Mouse (Mus musculus): Measurements from ENCODE around the gene Fam208a. TPM values are rescaled to one million over a fixed set of nuclear protein-coding genes. Genes with fewer than 3 reads are reported as not detected.

Gene Fam208a
- total RNA-seq, 2 experiments from 2014 or later: 27.6 to 31.8 TPM

DNA sequence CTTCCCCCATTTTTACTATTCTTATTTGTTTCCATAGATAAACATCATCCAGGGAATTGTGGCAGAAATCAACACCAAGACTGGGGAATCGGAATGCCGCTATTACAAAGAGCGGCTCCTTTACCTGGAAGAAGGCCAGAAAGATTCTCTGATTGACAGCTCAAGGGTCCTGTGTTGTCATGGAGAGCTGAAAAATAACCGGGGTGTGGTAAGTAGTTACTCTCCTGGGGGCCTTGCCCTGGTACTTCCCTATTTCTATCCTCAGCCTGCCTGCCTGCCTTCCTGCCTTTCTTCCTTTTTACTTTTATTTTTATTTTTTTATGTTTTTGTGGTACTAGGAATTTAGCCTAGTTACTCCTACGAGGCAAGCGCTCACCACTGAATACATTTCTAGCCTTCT, 31.1 kb upstream of the Fam208a start:
- Histone ChIP-seq H3K4me3 (no peak overlapping the region), H3K27ac (no peak overlapping the region)
- TF ChIP-seq CTCF (IDR thresholded peaks at IDR 0.05): no peak
- DNase-seq (ENCODE audit: extremely low spot score in 1 of 2, low spot score in 2 of 2): no peak
- intact Hi-C loops (cut with DNase I): no loop called here

DNA sequence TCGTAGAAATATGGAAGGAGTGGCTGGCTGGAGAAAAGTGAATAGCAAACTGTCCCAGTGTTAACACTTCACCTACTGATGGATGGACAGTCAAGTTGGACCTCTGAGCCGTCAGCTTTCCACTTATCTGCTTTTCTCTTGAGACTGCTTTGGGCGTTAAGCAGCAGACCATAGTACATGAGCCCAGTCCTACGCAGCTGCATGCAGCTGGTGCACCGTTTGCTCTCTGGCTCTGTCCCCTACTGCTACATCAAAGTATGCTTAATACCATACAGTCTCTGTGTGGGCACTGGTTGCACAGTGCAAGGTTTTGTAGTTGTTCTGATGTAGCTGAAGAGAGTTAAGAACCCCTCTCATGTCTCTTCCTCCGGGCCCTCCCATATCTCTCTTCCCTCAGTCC, 28.1 kb upstream of the Fam208a start:
- TF ChIP-seq CTCF (IDR thresholded peaks at IDR 0.05): no peak

DNA sequence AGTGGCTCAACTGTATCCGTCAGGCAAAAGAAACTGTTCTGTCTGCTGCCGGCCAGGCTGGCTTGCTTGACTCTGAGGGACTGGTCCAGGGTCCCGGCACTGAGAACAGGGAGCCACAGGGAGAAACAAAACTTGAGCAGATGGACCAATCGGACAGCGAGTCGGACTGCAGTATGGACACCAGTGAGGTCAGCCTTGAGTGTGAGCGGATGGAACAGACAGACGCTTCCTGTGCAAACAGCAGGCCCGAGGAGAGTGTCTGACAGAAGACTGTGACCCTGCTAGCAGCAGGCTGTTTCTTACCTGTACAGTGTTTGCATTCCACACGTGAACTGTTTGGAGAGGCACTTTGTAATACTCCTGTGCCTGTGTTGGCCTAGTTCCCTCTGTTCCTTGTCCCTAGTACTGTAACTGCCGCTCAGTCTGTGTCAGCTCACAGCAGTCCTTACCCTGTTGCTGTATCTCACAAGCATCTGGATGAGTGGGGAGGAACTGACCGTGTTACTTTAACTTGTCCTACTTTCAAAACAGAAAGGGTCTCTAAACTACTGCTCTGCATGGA, 26.8 kb upstream of the Fam208a start:
- Histone ChIP-seq H3K4me3 (no peak overlapping the region), H3K27ac (no peak overlapping the region)
- DNase-seq (ENCODE audit: extremely low spot score in 1 of 2, low spot score in 2 of 2): no peak
- intact Hi-C loops (cut with DNase I): loop anchor here (5.0 kb wide), 1 partner anchor 49 kb away; no protein-coding TSS in a partner anchor
- TF ChIP-seq CTCF (IDR thresholded peaks at IDR 0.05): no peak

More for the DNA sequence above, 28.1 kb upstream of the Fam208a start:
- Histone ChIP-seq H3K27ac (no peak overlapping the region), H3K4me3 (no peak overlapping the region)
- no peak for DNase-seq (ENCODE audit: extremely low spot score in 1 of 2, low spot score in 2 of 2)
- intact Hi-C loops (cut with DNase I): loop anchor here (5.0 kb wide), 1 partner anchor 48 kb away; no protein-coding TSS in a partner anchor

DNA sequence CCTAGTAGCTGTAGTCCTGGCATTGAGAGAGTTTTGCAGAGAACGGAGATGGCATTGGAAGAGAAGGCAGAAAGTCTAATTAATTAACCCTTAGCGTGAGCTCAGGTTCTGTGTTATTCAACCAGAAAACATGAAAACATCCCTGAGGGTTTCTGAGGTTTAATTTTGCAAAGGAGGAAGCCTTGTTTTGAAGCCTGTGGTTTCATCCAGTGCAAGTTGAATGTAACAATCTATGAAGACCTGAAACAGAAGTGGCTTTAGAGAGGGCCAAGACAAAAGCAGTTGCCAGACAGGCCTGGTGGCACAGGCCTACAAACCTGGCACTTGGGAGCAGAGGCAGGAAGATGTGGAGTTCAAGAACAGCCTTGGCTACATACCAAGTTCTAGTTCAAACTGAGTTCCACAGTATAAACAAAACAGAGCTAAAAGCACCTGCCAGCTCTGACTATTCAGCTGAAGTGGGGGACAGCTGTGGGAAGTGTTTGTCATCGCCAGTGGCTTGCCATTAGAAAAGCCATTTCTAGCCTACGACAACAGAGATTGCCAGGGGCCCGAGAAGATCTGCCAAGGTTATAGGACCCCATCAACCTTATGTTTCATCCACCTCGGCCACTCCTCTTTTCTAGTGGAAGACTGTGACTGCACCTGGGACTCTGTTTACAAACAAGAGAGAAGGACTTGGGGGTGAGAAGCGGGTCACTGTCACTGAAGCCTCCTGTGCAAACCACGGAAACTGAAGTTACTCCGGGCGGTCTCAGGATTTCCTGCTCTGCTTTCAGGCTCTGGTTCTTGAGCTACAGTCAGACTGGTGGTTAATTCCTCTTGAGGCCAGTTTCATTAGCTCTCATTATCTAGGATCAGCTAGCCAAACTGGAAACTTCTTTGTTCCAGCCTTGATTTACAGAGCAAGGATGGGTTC, 26.0 kb upstream of the Fam208a start:
- no peak for DNase-seq (ENCODE audit: extremely low spot score in 1 of 2, low spot score in 2 of 2)
- intact Hi-C loops (cut with DNase I): loop anchor here (5.0 kb wide), 1 partner anchor 50 kb away; no protein-coding TSS in a partner anchor
- Histone ChIP-seq H3K4me3 (no peak overlapping the region), H3K27ac (no peak overlapping the region)
- TF ChIP-seq CTCF (IDR thresholded peaks at IDR 0.05): no peak

DNA sequence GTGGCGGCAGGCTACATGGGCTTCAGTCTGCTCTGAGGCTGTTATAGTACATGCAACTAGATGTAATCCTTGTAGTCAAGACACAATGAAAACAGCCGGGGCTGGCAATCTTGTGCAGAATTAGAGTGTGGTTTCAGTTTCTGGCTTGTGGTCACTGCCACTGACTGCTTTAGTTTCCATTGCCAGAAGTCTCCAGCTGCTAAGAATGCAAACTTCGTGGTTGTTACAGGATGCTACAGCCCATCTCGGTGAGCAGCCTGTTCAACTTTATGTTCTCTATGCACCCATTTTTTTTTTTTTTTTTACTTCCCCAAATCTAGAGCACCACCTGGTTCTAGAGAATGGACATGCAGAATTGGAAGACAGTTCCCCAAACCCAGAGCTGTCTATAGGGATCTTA, 23.2 kb upstream of the Fam208a start:
- intact Hi-C loops (cut with DNase I): no loop called here
- no peak overlapping the region for H3K4me3 ChIP-seq
- TF ChIP-seq CTCF (IDR thresholded peaks at IDR 0.05): no peak
- DNase-seq (ENCODE audit: extremely low spot score in 1 of 2, low spot score in 2 of 2): no peak
- no peak overlapping the region for H3K27ac ChIP-seq

DNA sequence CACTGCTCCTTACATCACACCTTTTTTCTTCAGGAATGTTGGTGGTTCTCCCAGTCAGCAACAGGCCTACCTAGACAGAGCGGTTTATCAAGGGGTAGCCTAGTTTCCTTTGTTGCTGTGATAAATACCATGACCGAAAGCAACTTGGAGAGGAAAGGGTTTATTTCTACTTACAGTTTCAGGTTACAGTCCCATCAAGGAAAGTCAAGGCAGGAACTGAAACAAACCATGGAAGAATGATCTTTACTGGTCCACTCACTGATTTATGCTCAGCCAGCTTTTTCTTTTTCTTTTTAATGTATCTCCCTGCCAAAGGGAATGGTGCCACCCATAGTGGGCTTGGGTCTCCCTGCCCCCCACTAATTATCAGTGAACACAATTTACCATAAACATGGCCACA, 22.7 kb upstream of the Fam208a start:
- intact Hi-C loops (cut with DNase I): no loop called here
- no peak for DNase-seq (ENCODE audit: extremely low spot score in 1 of 2, low spot score in 2 of 2)
- TF ChIP-seq CTCF (IDR thresholded peaks at IDR 0.05): no peak
- H3K27ac ChIP-seq: no peak overlapping the region
- no peak overlapping the region for H3K4me3 ChIP-seq

DNA sequence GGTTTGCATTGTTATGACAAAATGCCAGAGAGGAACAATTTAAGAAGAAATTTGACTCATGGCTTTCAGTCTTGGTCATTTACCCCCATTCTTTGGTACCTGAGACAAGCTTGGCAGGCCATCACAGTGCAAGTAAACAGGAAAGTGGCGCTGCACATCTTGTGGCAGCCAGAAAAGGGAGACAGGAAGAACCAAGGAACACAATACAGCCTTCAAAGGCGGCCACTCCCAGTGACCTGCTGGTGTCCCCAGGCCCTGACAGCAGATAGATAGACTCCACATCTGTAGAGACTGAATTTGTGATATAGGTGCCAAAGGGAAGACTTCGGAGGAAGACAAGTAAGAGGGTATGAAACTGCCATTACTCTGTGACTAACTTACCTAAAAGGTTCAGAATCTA, 20.4 kb upstream of the Fam208a start:
- Histone ChIP-seq H3K4me3 (no peak overlapping the region), H3K27ac (no peak overlapping the region)
- TF ChIP-seq CTCF (IDR thresholded peaks at IDR 0.05): no peak
- intact Hi-C loops (cut with DNase I): no loop called here
- DNase-seq (ENCODE audit: extremely low spot score in 1 of 2, low spot score in 2 of 2): no peak

DNA sequence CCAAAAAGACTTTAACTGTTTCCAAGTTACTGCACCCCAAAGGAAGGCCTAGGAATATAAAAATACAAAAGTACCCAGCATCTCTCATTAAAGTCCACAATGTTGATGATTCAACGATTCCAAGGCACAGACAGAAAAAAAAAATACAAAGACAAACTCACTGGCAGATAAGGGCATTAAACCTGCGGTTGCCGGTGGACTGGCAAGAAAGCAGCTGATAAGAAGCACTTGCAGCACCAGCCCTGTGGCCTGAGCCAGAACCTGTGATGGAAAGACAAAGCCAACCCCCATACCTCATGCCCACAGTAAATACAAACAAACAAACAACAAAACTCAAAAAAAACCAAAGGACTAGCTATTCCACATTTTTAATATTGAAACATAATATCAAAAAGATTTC, 19.0 kb upstream of the Fam208a start:
- Histone ChIP-seq H3K27ac (no peak overlapping the region), H3K4me3 (no peak overlapping the region)
- TF ChIP-seq CTCF (IDR thresholded peaks at IDR 0.05): no peak
- intact Hi-C loops (cut with DNase I): loop anchor here (10.0 kb wide), 1 partner anchor 375 kb away; the partner anchor contains the start of gene Il17rd
- DNase-seq (ENCODE audit: extremely low spot score in 1 of 2, low spot score in 2 of 2): no peak

DNA sequence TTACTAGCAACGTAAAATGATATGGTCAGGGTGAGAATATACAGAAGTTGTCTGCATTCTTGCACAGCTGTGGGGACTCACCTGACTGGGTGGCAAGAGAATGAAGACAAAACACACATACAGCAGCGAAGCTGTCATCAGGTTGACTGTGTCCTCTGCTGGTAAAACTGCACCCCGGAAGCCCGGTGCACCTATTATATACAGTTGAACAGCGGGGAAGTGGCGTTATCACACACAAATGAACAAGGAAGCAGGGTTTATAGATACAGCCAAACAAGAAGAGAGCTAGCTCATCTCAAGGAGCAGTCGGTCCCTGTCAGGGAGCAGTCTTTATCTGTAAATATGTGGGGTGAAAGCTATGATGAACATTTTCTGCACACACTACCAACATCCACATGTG, 17.1 kb upstream of the Fam208a start:
- intact Hi-C loops (cut with DNase I): loop anchor here (10.0 kb wide), 1 partner anchor 377 kb away; the partner anchor contains the start of gene Il17rd

DNA sequence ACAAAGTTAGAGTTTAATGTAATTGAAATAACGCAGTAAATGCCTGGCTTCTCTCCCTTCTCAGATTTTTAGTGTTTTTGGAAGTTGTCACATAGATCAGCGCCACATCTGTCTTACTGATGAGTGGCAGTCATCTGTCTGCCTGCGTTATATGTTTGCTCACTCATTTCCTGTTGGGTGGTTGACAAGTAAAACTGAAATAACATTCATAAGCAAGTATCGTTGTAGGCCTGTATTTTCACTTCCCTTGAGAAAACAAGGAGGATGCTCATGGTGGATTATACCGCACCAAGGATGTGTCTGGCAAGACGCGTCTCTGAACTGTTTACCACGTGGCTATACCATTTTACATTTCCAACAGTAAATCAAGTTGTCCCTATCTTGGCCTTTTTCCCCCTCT, 15.9 kb upstream of the Fam208a start:
- no peak for DNase-seq (ENCODE audit: extremely low spot score in 1 of 2, low spot score in 2 of 2)
- no peak overlapping the region for H3K27ac ChIP-seq
- no peak for TF ChIP-seq CTCF (IDR thresholded peaks at IDR 0.05)
- intact Hi-C loops (cut with DNase I): loop anchor here (10.0 kb wide), 1 partner anchor 378 kb away; the partner anchor contains the start of gene Il17rd
- H3K4me3 ChIP-seq: no peak overlapping the region

More for the DNA sequence above, 17.1 kb upstream of the Fam208a start:
- no peak for TF ChIP-seq CTCF (IDR thresholded peaks at IDR 0.05)
- H3K4me3 ChIP-seq: no peak overlapping the region
- no peak overlapping the region for H3K27ac ChIP-seq
- DNase-seq (ENCODE audit: extremely low spot score in 1 of 2, low spot score in 2 of 2): no peak

DNA sequence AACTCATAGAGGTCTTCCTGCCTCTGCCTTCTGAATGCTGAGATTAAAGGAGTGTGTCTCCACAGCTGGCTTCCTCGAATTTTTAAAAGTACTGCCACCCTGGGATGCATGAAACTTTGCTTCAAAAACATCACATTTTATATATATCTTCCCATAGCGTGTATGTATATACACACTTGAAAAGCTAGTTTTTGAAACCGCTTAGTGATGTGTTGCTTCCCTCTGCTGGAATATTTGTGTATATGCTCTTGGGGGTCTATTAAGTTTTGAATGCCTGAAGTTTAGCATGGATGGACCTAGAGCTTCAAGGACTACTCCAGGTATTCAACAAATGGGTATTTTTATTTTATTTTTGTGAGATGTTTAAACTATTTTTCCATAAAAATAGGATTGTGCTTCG, 14.7 kb upstream of the Fam208a start:
- TF ChIP-seq CTCF (IDR thresholded peaks at IDR 0.05): peak; percentile 88
- intact Hi-C loops (cut with DNase I): loop anchor here (1.0 to 10.0 kb wide), 3 partner anchors 77 to 379 kb away; partner anchors contain the start of gene Il17rd
- Histone ChIP-seq H3K4me3 (no peak overlapping the region), H3K27ac (no peak overlapping the region)
- no peak for DNase-seq (ENCODE audit: extremely low spot score in 1 of 2, low spot score in 2 of 2)

DNA sequence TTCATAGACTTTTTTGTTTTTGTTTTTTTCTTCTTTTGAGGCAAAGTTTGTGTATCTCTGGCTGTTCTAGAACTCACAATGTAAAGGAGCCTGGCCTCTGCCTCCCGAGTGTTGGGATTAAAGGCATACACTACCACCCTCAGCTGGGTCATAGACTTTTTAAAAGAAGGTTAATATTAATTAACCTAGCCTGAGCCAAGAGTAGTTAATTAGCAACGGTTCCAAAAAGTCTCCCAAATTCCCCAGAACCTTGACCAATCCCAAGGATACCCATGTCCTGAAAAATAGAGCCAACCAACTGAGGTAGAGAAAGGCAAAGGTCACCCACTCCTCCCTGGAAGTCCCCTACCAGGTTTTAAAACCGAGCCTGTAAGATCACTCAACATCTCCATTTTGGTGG, 7.8 kb upstream of the Fam208a start:
- intact Hi-C loops (cut with DNase I): loop anchor here (10.0 kb wide), 2 partner anchors 156 to 446 kb away; partner anchors contain the start of gene Appl1
- no peak for DNase-seq (ENCODE audit: extremely low spot score in 1 of 2, low spot score in 2 of 2)
- TF ChIP-seq CTCF (IDR thresholded peaks at IDR 0.05): no peak
- no peak overlapping the region for H3K27ac ChIP-seq
- H3K4me3 ChIP-seq: no peak overlapping the region
